Mouse (Mus musculus): ENCODE measurements around the gene Arsg.

Arsg gene

DNA sequence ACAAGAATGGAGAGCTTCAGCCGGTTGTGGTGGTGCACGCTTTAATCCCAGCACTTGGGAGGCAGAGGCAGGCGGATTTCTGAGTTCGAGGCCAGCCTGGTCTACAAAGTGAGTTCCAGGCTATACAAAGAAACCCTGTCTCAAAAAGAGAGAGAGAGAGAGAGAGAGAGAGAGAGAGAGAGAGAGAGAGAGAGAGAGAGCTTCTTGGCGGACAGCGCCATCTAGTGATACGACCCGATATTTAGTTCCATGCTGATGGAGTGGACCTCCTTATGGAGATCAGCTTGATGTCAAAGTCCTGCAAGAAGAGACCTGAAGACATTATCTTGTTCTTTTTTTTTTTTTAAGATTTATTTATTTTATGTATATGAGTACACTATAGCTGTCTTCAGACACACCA is 145.9 kb downstream of the Arsg start:
- peak; percentile 72 for DNase-seq (ENCODE audit: low read depth, low spot score)

DNA sequence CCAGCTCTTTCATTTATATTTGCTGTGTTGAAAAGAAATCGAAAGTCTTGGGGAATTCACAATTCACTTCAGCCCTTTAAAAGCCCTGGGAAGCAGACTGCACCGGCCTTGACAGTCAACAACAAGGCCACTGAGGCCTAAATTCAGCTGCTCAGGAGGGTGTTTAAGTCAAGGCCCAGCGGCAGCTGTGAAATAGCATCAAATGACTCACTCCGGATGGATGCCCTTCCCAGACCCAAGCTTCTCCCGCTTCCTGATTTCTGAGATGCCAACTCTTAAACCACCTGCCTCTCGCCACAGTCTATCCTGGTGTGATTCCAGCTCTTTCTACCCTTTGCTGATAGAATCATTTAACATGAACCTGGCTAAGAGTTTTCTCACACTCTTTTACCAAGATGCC is 147.2 kb downstream of the Arsg start:
- no peak for DNase-seq (ENCODE audit: low read depth, low spot score)

DNA sequence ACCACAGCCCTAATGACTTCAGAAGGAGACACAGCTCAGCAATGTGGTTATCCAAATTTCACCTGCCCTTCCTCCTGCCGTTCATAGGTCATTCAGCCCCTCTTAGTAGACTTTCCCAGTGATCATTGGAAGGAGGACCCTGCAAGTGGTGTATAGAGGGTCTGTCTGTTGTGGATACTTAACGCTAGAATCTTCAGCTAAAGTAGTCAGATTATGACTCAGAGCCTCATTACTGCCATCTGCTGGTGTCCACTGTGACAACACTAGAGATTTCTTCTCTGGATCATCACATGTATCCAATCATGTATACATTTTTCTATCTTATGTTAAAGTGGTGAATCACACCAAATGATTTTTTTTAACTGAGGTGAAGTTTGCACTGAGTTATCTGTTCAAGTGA is 148.0 kb downstream of the Arsg start:
- peak; percentile 64 for DNase-seq (ENCODE audit: low read depth, low spot score)

DNA sequence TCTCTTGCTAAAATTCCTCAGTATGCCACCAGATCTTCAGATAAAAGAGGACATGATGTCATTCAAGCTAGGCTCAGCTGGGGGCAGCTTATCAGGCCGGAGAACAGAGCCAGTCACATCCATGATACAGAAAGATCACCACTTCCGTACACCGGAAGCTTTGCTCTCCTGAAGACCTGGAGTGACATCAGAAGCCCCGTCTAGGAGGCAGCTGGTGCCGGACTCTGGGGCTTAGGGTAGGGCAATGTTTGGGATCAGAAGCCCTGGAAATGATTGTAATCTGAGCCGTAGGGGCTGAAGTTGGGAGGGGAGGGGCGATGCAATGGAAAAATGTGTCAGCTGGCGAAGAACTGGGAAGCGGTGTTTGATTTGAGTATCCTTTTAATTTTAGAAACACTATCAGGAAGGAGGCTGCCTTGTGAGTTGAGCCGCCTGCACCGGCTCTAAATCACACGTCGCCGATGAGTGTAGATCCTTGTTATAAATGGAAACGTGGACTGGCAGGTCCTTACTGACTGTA is 149.4 kb downstream of the Arsg start:
- peak; percentile 35 for DNase-seq (ENCODE audit: low read depth, low spot score)
